Mouse (Mus musculus) liver, postnatal 0 days (tissue): ENCODE data around the gene Ankrd44.

Source experiments
- CTCF ChIP-seq: sonication (generic); IDR thresholded peaks from 2 replicates; pipeline ENCODE4 v1.5.1; 2016; ENCODE audit warnings: antibody characterized with exemption, low read depth
- EP300 ChIP-seq: IDR thresholded peaks from 2 replicates; pipeline ENCODE4 v1.6.1; 2016; ENCODE audit warnings: antibody characterized with exemption, low read depth, mild to moderate bottlenecking

- no peak for TF ChIP-seq CTCF
- TF ChIP-seq EP300: no peak
Observed at GRCm38 (mm10) chr1:54749961-54750360, 176.2 kb downstream of the Ankrd44 start.
